Mouse (Mus musculus): ENCODE results near the gene BC017158.
"Not testable (repeated sequence)": the region's sequence is repeated elsewhere in the genome, so short reads cannot be mapped to it uniquely, and the experiment has no call there.

The BC017158 gene

DNA sequence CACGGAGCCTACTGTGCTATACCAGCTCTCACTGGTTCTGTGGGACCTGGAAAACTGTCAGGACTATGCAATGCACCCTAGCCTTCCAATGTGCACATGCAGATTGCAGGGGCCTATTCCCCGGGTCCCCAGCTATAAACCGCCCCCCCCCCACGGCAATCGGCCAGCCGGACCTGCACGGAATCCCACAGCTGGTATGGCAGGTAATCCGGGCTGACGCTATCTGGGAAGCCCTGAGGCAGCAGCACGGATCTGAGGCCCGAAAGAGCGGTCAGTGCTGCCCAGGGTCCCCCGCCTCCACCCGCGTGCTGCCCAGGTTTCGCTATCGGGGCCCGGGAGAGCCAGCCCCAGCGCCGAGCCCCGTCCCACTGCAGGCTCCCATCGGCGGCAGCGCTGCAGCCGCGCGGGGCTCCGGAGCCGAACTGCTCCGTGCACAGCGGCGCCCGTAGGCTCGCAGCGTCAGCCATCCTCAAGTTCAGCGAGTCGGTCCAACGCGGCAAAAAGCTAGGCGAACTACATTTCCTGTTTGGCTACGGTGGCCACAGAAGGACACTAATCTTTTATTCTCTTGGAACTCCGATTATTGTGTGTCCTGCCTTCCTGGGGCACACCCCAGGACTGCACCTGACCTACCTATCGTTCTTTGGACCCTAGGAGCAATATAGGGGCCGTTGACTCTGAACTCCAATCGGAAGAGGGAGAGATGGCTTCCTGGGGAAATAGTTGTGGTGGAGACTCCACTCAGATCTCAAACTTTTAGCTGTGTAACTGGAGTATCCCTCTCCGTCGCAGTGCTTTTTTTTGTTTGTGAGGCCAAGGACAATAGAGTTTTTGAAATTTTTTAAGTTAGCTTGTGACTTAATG lies at the start of gene BC017158:
TSS of gene BC017158 (minus strand) at position 554 of the 864 bp plus-strand sequence.
- peak; percentile 62 for DNase-seq (ENCODE audit: extremely low read depth, low read depth)

DNA sequence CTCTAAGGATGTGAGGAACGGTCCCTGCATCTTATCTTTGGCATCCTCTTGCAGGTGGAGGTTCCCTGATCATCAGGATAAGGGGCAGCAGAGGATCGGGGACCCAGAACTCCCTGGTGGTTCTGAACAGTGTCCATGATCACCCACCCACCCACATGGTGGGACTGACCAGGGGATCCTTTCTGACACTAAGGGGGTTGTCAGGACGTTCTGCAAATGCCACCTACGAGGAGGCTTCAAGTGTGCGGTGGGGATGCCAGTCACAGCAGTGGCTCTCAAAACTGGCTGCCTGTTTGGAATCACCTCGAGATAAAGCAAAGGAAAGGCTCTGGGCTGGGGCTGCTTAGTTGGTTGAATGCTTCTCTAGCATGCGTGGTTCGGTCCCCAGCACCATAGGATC lies 49.0 kb upstream of the BC017158 start:
- DNase-seq (ENCODE audit: extremely low read depth, low read depth) = no peak

GRCm38 (mm10) chr7:128346522-128346921 lies 48.6 kb upstream of the BC017158 start:
- no peak for DNase-seq (ENCODE audit: extremely low read depth, low read depth)

- no peak for DNase-seq (ENCODE audit: extremely low read depth, low read depth)
Observed at GRCm38 (mm10) chr7:128345691-128346090, 47.7 kb upstream of the BC017158 start.

DNA sequence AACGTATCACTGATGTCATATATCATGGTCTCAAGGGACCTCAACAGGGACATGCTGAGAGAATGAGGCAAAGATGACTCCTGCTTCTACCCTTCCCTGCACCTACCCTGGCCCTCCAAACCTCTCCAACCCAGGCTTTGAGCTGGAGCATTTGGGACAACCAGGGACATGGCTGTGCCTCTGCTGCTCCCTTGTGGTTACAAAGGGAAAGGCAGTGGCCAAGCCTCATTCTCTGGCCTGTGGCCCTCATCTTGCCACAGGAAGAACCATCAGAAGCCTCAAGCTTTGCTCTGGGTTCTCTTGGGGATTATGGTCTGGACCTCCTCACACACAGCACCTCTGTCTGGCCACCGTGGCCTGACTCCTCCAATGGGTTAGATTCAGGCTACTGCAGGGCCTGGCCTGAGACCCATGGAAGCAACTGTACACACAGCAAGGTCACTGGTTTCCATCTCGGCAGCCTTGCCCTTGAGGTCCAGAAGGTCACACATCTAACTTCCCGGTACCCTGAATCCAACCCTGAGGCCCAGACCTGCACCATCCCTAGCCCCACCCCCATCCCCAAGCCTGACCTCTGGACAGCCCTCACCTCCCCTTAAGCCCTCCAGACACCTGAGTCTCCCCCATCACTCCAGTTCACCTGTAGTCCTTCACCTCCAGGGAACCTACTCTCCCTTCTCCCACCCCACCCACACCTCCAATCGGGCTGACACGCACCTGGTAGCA lies 47.1 kb upstream of the BC017158 start:
- no peak for DNase-seq (ENCODE audit: extremely low read depth, low read depth)

DNA sequence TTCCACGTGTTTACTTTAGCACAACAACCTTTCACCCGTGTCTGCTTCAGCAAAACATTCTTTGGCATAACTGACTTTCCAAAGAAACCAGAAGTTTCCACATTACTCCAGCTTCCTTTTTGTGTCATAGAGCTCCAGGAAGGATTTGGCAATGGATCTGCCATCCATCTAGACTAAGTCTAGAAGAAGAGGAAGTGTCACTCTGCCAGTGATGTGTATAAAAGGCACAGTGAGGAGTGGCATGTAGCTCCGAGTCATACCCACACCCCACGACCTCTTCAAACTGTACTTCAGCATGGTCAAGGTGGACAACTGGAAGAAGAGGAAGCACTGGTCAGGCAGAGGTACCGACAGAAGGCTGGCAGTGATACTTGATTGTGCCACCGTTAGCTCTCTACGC lies 46.5 kb upstream of the BC017158 start:
- DNase-seq (ENCODE audit: extremely low read depth, low read depth) = no peak

- not testable (repeated sequence) for DNase-seq (ENCODE audit: extremely low read depth, low read depth)
Observed at GRCm38 (mm10) chr7:128342691-128343090, 44.7 kb upstream of the BC017158 start.

GRCm38 (mm10) chr7:128340321-128340720 lies 42.4 kb upstream of the BC017158 start:
- not testable (repeated sequence) for DNase-seq (ENCODE audit: extremely low read depth, low read depth)

DNA sequence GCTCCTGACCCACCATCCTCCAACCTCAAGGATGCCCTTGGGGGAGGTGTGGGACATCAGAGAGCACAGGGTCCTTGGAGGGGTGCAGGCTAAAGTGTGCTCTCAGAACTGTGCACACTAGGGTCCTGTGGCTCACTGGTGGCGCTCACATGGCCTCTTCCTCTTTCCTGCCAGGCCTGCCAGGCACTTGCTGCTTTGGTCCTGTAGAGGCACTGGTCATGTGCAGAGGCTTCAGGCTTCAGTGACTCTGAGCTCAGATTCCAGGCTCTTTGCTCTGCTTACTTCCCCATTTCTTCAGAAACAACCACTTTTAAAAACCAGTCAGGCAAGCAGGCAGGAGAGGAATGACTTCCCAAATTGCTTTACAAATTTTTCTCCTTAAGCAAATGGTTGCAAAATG lies 34.9 kb upstream of the BC017158 start:
- peak; percentile 67 for DNase-seq (ENCODE audit: extremely low read depth, low read depth)

- no peak for DNase-seq (ENCODE audit: extremely low read depth, low read depth)
Observed at GRCm38 (mm10) chr7:128330981-128331380, 33.0 kb upstream of the BC017158 start.

GRCm38 (mm10) chr7:128324977-128325376 lies 27.0 kb upstream of the BC017158 start:
- DNase-seq (ENCODE audit: extremely low read depth, low read depth) = no peak

- DNase-seq (ENCODE audit: extremely low read depth, low read depth) = no peak
Observed at GRCm38 (mm10) chr7:128321260-128321659, 23.3 kb upstream of the BC017158 start.

DNA sequence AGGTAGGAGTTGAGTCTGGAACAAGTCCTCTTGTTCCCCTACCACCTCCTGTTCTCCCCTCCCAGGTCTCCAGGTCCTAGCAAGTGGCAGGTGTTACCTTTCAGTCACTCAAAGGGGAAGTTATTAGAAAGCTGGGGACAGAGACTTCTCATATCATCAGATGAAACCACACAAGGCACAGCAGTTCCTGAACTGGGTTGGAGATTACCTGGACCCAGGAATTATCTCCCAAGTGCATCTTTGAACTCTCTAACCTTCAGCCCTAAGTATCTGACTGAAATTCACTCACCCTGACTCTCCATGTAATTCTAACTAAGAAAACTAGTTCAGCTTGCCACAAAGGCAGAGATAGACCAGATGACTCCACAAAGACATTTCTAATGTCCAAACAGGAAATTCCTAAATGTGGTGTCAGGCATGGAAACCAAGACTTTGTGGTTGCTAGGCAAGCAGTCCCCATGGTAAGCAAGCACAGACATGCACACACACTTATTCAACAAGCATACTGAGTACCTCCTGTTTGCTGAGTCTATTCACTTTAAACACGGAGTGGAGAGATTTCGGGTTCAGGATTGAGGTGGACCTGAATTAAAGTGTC lies 22.3 kb upstream of the BC017158 start:
- no peak for DNase-seq (ENCODE audit: extremely low read depth, low read depth)

DNA sequence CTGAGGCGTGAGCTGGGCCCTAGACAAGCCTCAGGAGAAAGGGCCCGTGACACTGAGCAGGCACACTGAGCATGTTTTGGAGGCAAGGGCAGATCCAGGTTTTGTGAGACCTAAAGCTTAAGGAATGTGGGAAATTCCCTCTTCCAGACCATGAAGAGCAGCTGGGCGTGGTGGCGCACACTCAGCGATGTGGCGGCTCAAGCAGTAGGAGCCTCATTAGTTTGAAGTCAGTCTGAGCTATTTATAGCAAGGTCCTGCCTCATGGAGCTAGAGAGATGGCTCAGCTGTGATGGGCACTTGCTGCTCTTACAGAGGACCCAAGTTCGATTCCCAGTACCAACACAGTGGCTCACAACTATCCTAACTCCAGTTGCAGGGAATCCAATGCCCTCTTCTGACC lies 21.2 kb upstream of the BC017158 start:
- DNase-seq (ENCODE audit: extremely low read depth, low read depth) = no peak

DNA sequence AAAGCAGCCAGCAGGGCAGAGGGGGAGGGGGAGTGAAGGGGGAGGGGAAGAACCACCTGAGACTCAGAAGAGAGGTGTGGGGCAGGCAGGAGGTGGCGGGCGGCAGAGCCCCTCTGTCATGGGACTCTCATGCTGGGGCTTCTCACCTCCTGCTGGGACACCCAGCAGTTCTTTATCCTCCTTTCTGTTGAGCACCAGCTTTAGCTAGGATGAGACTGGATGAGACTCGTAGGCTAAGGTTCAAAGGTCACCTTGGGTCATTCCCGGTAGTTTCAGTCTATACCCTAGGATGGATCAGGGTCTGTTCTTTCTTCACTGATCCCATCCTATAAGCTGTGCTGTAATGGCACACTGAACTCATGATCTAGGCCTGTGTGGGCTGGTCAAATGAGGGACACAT lies 19.0 kb upstream of the BC017158 start:
- DNase-seq (ENCODE audit: extremely low read depth, low read depth) = no peak

- DNase-seq (ENCODE audit: extremely low read depth, low read depth) = no peak
Observed at GRCm38 (mm10) chr7:128314491-128314890, 16.5 kb upstream of the BC017158 start.

GRCm38 (mm10) chr7:128313601-128314000 lies 15.6 kb upstream of the BC017158 start:
- DNase-seq (ENCODE audit: extremely low read depth, low read depth) = no peak

DNA sequence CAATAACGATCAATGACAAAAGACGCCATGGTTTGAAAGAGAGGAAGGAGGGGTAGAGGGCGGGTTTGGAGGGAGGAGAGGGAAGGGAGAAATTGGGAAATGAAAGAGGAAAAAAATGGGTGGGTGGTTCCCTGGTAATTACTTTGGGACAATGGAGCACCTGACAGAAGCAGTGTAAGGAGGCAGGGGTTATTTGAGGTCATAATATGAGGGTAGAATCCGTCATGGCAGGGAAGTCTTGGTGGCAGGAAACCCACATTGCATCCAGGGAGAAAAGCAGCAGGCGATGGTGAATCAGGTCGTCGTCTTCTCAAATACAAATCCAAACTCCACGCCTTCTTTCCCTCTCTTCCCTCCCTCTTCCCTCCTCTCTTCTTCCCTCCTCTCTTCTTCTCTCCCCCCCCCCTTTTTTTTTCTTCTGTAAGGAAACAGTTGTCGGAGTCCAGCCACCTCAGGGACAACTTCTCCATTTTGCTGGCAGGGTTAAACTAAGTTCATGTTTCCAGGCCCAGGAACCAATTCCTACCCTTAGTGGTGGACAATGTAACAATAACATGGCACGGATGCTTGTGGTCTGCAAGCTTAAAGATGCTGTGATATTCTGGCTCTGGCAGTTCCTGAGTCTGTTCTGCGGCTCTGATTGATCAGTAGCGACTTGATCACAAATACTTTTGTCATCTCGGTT lies 14.5 kb upstream of the BC017158 start:
- no peak for DNase-seq (ENCODE audit: extremely low read depth, low read depth)

- no peak for DNase-seq (ENCODE audit: extremely low read depth, low read depth)
Observed at GRCm38 (mm10) chr7:128311811-128312210, 13.8 kb upstream of the BC017158 start.

- no peak for DNase-seq (ENCODE audit: extremely low read depth, low read depth)
Observed at GRCm38 (mm10) chr7:128311263-128311662, 13.3 kb upstream of the BC017158 start.

- no peak for DNase-seq (ENCODE audit: extremely low read depth, low read depth)
Observed at GRCm38 (mm10) chr7:128310229-128310688, 12.3 kb upstream of the BC017158 start.

All from MEL-GATA-1-ER (cell line).